Comparison of ENCODE assay signal across 18 mouse cellular contexts in the genomic region with DNA sequence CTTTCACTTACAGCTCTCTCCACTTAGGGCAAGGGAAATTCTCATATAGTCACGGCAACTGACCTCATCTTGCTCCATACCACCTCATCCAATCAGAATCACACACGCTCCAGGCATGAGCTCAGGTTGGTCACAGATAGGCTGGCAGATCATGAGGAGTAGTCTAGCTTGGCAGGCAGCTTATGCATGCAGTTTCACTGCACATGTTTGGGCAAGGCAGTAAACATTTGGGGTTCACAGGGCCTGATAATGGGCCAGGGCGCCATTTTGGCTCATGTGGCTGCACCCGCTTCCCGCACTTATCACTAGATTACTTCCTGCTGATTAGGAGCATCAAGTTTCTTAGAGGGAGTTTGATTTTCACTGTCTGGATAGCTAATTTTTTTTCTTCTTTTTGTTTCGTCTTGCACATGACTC. TPM values are rescaled to one million over a fixed set of nuclear protein-coding genes. Genes with fewer than 3 reads are reported as not detected.
"Had no signal": no experiment of that assay in that cellular context is flagged by ENCODE, and none has a peak within 500 bp of the region (broad histone marks: within the 10 kb centered on the region; RNA-seq: fewer than 3 reads in every experiment).

No protein-coding gene starts in this region.

- H3K4me3 ChIP-seq: limb, embryonic 12.5 days; liver, embryonic 15.5 days; megakaryocyte, embryonic 14.5 days; midbrain, embryonic 12.5 days; neural tube, embryonic 13.5 days had no signal

- H3K36me3 ChIP-seq: limb, embryonic 12.5 days; liver, embryonic 15.5 days; midbrain, embryonic 12.5 days; neural tube, embryonic 13.5 days had no signal

- DNase-seq: kidney, adult 8-10 months; kidney, postnatal 36 days; layer of hippocampus, adult 9-11 months; layer of hippocampus, postnatal 36 days; liver; lung, embryonic 14.5 days; lung, postnatal 10 days; lung, postnatal 4 days; retina, postnatal 1 day; right cerebral cortex, postnatal 14 days had no signal

- H3K27me3 ChIP-seq: limb, embryonic 12.5 days; liver, embryonic 15.5 days; megakaryocyte, embryonic 14.5 days; midbrain, embryonic 12.5 days; neural tube, embryonic 13.5 days had no signal

- H3K27ac ChIP-seq: limb, embryonic 12.5 days; liver, embryonic 15.5 days; midbrain, embryonic 12.5 days; neural tube, embryonic 13.5 days; stomach, postnatal 0 days had no signal

RNA-seq across cellular contexts. Expression of a gene that starts 47.0 kb away (rescaled TPM):
- total RNA-seq: layer of hippocampus, adult 18-20 months; layer of hippocampus, postnatal 36 days; left cerebral cortex, postnatal 36 days had no signal
